Comparison of ENCODE assay signal across 27 mouse cellular contexts in genomic region chr5:44159679-44160438, GRCm38 (mm10). TPM values are rescaled to one million over a fixed set of nuclear protein-coding genes. Genes with fewer than 3 reads are reported as not detected.
DNase-seq lines count a peak whose midpoint lies in the region; ATAC-seq and TF ChIP-seq lines count a peak whose summit lies in the region.
"Had no signal": no experiment of that assay in that cellular context is flagged by ENCODE, and none has a peak within 500 bp of the region (broad histone marks: within the 10 kb centered on the region; RNA-seq: fewer than 3 reads in every experiment).

No protein-coding gene starts in this region.

- H3K4me2 ChIP-seq in liver, embryonic 14.5 days (ENCODE audit: low read depth) = no peak overlapping the region
- H3K4me2 ChIP-seq: embryonic facial prominence, embryonic 13.5 days; forebrain, embryonic 12.5 days; heart, embryonic 15.5 days; limb, embryonic 12.5 days; liver, embryonic 11.5 days; midbrain, embryonic 15.5 days had no signal

- H3K4me1 ChIP-seq in liver, embryonic 14.5 days (replicated peaks; ENCODE audit: control insufficient read depth in 2 of 2, insufficient read depth in 2 of 2, low read length in 1 of 2) = no peaks in the 10 kb centered on the region
- H3K4me1 ChIP-seq: embryonic facial prominence, embryonic 13.5 days; forebrain, embryonic 12.5 days; heart, embryonic 15.5 days; limb, embryonic 12.5 days; midbrain, embryonic 10.5 days; midbrain, embryonic 15.5 days had no signal

- no peaks in the 10 kb centered on the region for H3K27me3 ChIP-seq in liver, embryonic 14.5 days (ENCODE audit: control insufficient read depth, insufficient read depth, low read length)
- H3K27me3 ChIP-seq: embryonic facial prominence, embryonic 13.5 days; forebrain, embryonic 12.5 days; heart, embryonic 15.5 days; limb, embryonic 12.5 days; midbrain, embryonic 15.5 days had no signal

- no peak for DNase-seq in liver, embryonic 14.5 days (ENCODE audit: low read depth in 3 of 3, low spot score in 3 of 3)
- DNase-seq in liver = no peak
- no peak for DNase-seq in layer of hippocampus, adult 18-20 months (ENCODE audit: low spot score in 2 of 2)
- no peak for DNase-seq in gastrocnemius, adult 2 months
- no peak for DNase-seq in frontal cortex, postnatal 36 days (ENCODE audit: low spot score in 2 of 2)
- DNase-seq: adrenal gland, adult 8-10 months; B cell, adult 2 months; cerebellum, adult 11 months; cerebellum, adult 9-11 months; forebrain, postnatal 0 days; kidney, adult 11 months; kidney, postnatal 14 days; liver, postnatal 0 days; right cerebral cortex, postnatal 25 days; thymus, adult 2 months; thymus, postnatal 36 days had no signal

- no peaks in the 10 kb centered on the region for H3K36me3 ChIP-seq in liver, embryonic 14.5 days (replicated peaks; ENCODE audit: control insufficient read depth, insufficient read depth, low read depth)
- H3K36me3 ChIP-seq: embryonic facial prominence, embryonic 13.5 days; forebrain, embryonic 12.5 days; heart, embryonic 15.5 days; limb, embryonic 12.5 days; midbrain, embryonic 10.5 days; midbrain, embryonic 15.5 days had no signal

- H3K9me3 ChIP-seq in liver, embryonic 14.5 days (ENCODE audit: control insufficient read depth, low read length) = no peaks in the 10 kb centered on the region
- H3K9me3 ChIP-seq: embryonic facial prominence, embryonic 13.5 days; forebrain, embryonic 12.5 days; heart, embryonic 15.5 days; limb, embryonic 12.5 days; midbrain, embryonic 10.5 days; midbrain, embryonic 15.5 days had no signal

- no peak; the same call in 1 of the 2 replicates for TF ChIP-seq EP300 in liver, embryonic 14.5 days (IDR thresholded peaks at IDR 0.05; ENCODE audit: low read depth)

- TF ChIP-seq CTCF in liver, embryonic 14.5 days (IDR thresholded peaks at IDR 0.05; ENCODE audit: low read depth) = no peak
- no peak for TF ChIP-seq CTCF in gastrocnemius, adult 2 months (IDR thresholded peaks at IDR 0.05)

- H3K4me3 ChIP-seq in liver, embryonic 14.5 days (ENCODE audit: insufficient read depth in 1 of 2, low read depth in 2 of 2, low read length in 2 of 2) = no peak overlapping the region
- no peak overlapping the region for H3K4me3 ChIP-seq in gastrocnemius, adult 2 months
- H3K4me3 ChIP-seq: embryonic facial prominence, embryonic 13.5 days; forebrain, embryonic 12.5 days; heart, embryonic 15.5 days; limb, embryonic 12.5 days; midbrain, embryonic 10.5 days; midbrain, embryonic 15.5 days had no signal

- H3K9ac ChIP-seq in liver, embryonic 14.5 days (replicated peaks) = no peak overlapping the region
- H3K9ac ChIP-seq: embryonic facial prominence, embryonic 13.5 days; forebrain, embryonic 12.5 days; forebrain, postnatal 0 days; heart, embryonic 15.5 days; limb, embryonic 12.5 days; liver, postnatal 0 days; midbrain, embryonic 15.5 days had no signal

- intact Hi-C loops in gastrocnemius, adult 2 months (cut with DNase I) = loop anchor here (10.0 kb wide), 1 partner anchor 115 kb away; no protein-coding TSS in a partner anchor

- WGBS in liver, embryonic 14.5 days (ENCODE audit: insufficient replicate concordance) = 44% methylated on average over 4 of the region's 4 CpGs

- ATAC-seq in liver, embryonic 14.5 days (ENCODE audit: insufficient read depth) = 0 out of 2 replicates have a peak, but pooled peaks have one; percentile 33
- 0 out of 2 replicates have a peak, but pooled peaks have one; percentile 24 for ATAC-seq in granulocyte monocyte progenitor cell, adult 5-6 weeks (replicated peaks; ENCODE audit: poor library complexity, severe bottlenecking)
- ATAC-seq in megakaryocyte progenitor cell, adult 5-6 weeks (replicated peaks; ENCODE audit: poor library complexity) = peak; percentile 53
- ATAC-seq: forebrain, postnatal 0 days; hindbrain, embryonic 16.5 days; liver, postnatal 0 days; midbrain, embryonic 15.5 days had no signal

- H3K27ac ChIP-seq in liver, embryonic 14.5 days = no peak overlapping the region
- no peak overlapping the region for H3K27ac ChIP-seq in gastrocnemius, adult 2 months
- H3K27ac ChIP-seq: embryonic facial prominence, embryonic 13.5 days; forebrain, embryonic 12.5 days; heart, embryonic 15.5 days; limb, embryonic 12.5 days; macrophage; midbrain, embryonic 10.5 days; midbrain, embryonic 15.5 days had no signal

RNA-seq across cellular contexts. Expression of gene Prom1, which starts 58.0 kb away (rescaled TPM):
- 3.7 and 4.1 TPM in 2 replicates for polyA plus RNA-seq in liver, embryonic 14.5 days (2012; rRNA removed)
- 11.5 and 12.2 TPM in 2 replicates for polyA plus RNA-seq in liver, embryonic 14.5 days (2014; fragmentation: Nextera tagmentation; extraction: Ambion mirVana)
- total RNA-seq in granulocyte monocyte progenitor cell, adult 5-6 weeks (2014; fragmentation: Nextera tagmentation) = 12.7 and 17.1 TPM in 2 replicates
- total RNA-seq in granulocyte monocyte progenitor cell, adult 5-6 weeks (2017) = 40.5 and 45.8 TPM in 2 replicates
- total RNA-seq in megakaryocyte progenitor cell, adult 5-6 weeks (2015) = 59.7 and 64.9 TPM in 2 replicates
- total RNA-seq in megakaryocyte progenitor cell, adult 5-6 weeks (2017) = 42.3 and 54.7 TPM in 2 replicates
- 10 to 100 TPM; 13.1 to 13.3 TPM for total RNA-seq in layer of hippocampus, adult 18-20 months (2021)
- 10 to 100 TPM in 1 of 2 experiments, 1 to 10 TPM in 1; 9.6 to 10.4 TPM for total RNA-seq in gastrocnemius, adult 2 months (2021)
